Mouse (Mus musculus) cerebral cortex, adult 2 months (tissue): ENCODE data around the gene Erf.

Experiments used
- WGBS: fragments of 180-500 bp; shearing (Covaris S2); methylation state at CpG from one replicate; pipeline ENCODE4 v1.1.7; 2018; 5-methylcytosine and 5-hydroxymethylcytosine counted together

The Erf gene

DNA sequence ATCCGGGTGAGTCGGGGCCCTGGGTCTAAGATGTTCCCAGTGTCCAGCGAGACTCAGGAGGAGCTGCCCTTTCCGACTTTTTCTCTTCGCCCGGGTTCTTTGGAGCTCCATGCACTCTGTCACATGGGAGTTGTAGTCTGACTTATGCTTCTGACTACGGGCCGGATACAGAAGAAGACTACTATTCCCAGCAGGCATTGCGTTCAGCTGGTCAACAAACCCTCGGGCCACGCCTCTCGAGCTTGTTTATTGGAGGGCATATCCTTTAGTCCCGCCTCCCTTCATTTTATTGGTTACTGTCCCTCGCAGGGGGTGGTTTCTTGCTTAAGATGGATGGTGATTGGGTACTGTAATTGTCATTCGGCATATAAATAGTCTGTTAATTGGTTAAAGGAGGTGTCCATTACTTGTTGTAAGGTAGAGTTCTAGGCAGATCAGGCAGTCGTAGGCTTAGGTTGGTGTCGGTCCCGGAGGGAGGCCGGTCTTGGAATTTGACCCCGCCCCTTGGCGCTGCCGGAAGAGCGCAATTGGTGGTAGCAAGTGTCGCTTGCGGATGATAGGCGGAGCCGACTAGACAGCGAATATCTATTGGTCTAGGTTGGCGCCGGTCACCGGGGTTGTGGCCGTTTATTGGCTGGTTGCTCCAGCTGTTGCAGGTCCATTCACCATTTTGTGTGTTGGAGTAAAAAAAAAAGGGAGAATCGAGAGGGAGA lies 17.3 kb upstream of the Erf start:
- under 1% methylated on average over 33 of the region's 33 CpGs for WGBS

DNA sequence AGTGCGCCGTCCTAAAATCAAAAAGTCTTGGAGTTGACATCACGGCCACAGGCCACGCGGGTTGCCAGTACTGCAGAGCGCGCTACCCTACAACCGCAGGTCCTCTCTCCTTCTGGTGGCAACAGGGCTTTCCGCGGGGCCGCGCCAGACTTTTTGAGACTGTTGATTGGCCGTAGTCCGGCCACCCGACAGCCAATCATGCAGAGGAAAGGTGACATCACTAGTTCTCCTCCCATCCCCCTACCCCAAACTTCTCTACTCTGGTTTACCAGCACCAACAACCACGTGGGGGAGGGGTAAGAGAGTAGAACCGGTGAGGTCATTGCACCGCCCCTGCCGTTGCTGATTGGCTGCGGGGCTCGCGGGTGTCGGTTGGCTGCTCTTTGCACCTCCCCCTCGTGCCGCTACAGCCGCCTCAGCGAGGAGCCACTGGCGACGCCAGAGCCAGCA lies 16.8 kb upstream of the Erf start, which contains the start of gene Cic:
Gene Cic (plus strand): TSS at position 404 of the 450 bp plus-strand sequence.
- WGBS = under 1% methylated on average over 29 of the region's 29 CpGs

GRCm38 (mm10) chr7:25266180-25266962 lies 15.8 kb upstream of the Erf start:
- WGBS = 92% methylated on average over 8 of the region's 8 CpGs

DNA sequence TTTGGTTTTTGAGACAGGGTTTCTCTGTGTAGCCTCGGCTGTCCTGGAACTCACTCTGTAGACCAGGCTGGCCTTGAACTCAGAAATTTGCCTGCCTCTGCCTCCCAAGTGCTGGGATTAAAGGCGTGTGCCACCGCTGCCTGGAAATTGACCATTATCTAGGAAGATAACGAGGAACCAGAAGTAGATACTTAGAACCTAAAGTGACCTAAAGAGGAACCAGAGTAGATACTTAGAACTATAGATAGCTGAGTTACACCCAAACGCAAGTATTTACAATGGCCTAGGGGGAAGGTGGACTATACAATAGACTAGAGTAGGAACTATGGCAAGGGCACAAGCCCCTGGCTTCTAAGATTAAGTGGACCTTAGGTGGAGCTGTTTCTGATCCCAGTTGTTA lies 15.2 kb upstream of the Erf start:
- whole genome bisulfite sequencing = 83% methylated on average over 5 of the region's 5 CpGs

DNA sequence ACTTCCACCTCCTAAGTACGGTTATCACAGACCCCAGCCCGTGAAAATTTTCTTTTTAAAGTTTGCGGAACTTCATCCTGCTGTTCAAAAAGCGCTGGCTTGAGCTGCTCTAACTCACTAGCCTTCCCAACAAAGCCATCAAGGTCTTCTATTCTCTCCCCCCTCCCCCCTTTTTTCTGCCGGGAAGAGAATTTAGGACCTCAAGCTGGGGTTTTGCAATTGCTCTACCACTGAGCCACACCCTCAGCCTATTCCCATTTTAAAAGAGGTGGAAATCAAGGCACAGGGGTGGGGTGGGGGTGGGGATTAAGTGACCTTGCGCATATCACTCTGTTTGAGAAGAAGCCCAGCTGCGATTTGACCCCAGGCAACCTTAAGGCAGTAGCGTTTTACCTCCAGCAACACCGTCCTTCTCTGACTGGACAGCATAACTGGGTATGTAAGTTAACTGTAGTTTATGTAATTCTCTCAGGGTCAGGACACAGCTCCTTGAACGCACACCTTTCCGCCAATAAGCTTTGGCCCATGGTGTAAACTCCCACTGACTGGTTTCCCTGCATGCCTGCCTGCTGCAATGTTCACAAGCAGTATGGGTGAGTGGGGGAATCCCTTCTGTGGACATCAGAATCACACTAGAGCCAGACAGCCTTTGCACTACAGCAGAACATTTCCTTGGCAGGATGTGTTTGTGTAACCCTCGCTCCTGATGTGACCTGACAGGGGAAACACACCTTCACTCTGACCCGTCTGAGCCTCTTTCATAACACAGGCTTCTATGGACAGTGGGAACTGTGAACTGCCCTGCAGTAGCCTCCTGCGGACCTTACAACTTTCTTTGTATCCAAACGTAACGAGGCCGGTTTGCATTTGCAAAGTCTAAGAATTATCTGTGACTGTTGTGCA lies 13.7 kb upstream of the Erf start:
- 69% methylated on average over 17 of the region's 17 CpGs for WGBS

DNA sequence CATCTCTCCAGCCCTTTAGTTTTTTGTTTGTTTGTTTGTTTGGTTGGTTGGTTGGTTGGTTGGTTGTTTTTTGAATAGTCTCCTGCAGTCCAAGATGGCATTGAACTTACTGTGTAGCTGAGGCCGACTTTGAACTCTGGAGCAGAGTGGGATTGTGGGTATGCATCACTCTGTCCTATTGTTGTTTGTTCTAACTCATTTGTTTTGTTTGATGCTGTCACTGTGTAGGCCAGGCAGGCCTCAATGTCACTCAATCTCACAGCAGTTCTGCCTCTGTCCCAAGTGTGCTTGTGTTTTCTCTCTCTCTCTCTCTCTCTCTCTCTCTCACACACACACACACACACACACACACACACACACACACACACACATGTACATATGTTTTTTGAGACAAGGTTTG lies 11.3 kb upstream of the Erf start:
- WGBS = 86% methylated on average over 1 of the region's 1 CpGs

DNA sequence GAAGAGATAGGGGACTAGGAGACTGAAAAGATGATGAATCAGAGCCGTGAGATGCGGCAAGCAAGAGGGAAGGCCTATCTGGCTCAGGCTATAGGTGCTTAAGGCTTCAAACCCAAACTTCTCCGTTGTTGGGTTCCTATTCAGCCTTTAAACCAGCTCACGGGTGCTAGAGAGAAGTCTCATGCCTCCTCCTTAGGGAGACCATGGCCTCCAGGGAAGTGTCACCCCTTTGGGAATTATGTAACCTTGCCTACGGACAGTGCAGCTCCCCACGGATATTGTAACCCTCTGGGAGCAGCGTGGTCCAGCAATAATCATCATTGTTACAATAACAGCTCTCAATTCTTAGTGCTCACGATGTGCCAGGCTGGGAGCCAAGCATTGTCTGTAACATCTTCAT lies 1.3 kb upstream of the Erf start:
- 5% methylated on average over 8 of the region's 8 CpGs for WGBS

GRCm38 (mm10) chr7:25251071-25251791 lies 670 bp upstream of the Erf start:
- under 1% methylated on average over 22 of the region's 22 CpGs for WGBS

DNA sequence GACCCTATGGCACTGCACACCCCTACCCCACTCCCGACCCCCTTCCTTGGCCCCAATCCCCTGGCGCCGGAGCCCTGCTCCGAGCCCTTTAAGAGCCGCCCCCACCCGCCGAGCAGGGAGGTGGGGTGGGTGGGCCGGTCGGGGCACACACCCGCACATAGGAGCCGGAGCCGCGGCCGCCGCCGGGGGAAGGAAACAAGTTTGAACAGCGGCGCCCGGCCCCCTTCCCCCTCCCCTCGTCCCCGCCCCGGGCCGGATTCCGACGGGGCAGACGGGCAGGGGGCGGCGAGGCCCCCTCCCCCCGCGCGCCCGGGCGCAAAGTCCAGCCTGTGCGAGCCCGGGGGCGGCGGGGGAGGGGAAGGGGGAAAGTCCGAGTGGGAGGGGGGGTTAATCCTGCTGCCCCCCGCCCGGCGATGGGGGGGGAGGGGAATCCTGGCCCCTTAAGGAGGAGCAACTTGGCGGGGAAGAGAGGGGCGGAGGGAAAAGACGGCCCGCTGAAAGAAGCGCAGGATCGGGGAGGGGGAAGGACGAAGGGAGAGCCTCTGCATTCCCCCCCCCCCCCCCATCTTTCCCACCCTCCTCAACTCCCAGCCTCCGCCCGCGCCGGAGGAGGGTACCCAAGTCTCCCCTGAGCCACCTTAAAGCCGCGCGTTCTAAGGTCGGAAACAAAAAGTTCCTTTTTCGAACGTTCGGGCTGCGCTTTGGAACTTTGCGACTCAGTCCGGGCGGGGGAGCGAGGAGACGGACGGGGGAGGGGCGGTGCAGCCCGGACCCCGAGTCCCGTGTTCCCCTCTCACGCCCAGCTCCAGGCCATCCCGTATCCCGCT lies 1.0 kb downstream of the Erf start:
- WGBS = under 1% methylated on average over 57 of the region's 73 CpGs

DNA sequence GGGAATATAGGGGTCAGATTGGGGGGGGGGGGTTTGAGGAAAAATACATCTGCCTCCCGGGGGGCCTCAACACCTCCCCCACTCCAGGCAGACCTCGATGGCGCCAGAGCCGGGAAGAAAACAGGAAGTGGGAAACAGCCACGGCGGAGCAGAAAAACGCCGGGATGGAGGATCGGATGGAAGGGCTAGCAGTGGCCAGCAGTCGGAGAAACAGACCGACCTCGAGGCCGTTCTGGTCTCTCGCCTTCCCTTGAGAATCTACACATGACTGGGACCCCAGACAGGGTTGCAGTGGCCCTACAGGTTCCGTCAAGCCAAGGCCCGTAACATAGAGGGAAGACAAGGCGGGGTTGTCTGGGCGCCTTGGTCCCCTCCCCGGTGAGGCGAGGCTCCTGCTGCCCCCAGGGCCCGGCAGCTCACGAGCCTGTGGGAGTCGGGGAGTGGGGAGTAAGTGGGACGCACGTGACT lies 1.7 kb downstream of the Erf start:
- WGBS = under 1% methylated on average over 25 of the region's 25 CpGs

GRCm38 (mm10) chr7:25248018-25248647 lies 2.4 kb downstream of the Erf start:
- WGBS = under 1% methylated on average over 18 of the region's 18 CpGs

DNA sequence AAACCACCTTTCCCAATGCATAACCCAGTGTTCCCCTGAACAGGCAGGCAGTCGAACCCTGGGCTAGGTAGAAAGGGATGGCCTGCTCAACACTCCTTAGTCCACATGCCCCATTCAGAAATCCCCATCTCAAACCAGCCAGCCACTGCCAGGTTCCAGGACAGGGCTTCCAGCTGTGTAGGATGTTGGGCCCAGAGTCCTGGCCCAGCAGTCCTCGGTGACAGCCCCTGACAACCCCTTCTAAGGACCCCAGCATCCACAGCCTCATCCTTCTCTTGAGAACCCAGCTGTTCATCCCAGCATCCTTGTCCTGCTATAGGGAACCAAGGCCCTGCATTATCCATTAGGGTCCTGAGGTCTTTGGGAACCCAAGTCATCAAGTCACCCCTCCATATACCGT lies 3.1 kb downstream of the Erf start:
- WGBS = 3% methylated on average over 3 of the region's 3 CpGs

- 2% methylated on average over 4 of the region's 4 CpGs for WGBS
These were observed 3.8 kb downstream of the Erf start for GRCm38 (mm10) chr7:25246759-25247137.

DNA sequence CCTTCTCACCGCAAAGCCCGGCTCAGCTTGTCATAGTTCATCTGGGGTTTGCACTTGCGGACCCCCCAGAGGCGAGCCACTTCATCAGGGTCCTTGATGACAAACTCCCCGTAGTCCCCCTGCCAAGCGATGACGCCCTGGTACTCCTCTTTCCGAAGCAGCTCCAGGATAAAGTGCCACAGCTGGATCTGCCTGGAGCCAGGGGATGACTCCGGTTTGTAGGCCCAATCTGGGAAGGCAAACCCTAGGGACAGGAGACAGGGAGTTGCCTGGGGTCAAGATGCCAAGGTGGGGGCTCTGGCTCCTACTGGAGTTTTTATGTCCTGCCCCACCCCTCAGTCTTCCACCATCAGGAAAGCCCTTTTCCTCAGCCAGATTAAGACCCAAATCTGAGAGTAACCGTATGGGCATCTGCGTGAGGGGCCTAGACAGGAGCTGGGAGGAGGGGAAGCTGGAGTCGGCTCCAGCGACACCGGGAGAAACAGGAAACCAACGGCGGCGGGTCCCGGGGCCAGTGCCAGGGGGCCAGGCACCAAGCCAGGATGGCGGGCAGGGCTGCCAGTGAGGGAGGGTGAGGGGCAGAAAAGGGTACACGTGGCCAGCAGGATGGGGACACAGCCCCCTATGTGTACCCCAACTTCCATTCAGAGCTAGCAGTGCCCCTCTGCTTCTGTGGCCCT lies 4.3 kb downstream of the Erf start:
- 16% methylated on average over 20 of the region's 20 CpGs for WGBS

DNA sequence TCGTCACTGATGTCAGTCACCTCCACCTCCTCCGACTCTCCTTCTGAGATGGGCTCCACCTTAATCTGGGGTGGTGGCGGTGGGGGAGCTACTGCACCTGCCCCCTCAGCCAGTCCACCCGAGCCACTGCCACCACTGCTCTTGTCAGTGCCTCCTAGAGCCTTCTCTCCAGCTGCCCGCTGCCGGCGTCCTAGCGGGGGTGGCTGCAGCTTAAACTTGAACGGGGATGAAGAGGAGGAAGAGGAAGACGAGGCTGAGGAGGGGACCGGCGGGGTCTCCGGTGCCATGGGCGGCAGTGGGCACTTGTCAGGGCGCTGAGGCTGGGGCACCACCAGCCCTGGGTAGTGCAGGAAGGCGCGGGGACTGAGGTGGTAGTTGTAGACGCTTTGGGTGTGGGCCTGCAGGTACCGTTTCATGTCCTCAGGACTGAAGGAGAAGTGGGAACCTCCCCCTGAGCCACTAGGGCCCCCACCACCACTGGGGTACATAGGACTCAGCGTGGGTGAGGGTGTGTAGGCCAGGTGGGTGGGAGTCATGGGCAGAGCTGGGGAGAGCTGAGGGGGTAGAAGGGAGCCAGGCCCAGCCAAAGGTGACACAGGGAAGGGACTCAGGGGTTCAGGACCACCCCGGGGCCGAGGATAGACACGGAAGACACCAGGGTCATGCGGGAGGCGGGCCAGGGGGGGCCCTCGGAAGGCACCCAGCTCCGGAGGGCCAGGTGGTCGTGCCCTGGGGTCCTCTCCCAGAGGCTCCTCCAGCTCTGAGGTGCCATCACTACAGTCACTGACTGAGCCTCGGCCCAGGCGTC lies 5.8 kb downstream of the Erf start:
- WGBS = 57% methylated on average over 30 of the region's 30 CpGs

DNA sequence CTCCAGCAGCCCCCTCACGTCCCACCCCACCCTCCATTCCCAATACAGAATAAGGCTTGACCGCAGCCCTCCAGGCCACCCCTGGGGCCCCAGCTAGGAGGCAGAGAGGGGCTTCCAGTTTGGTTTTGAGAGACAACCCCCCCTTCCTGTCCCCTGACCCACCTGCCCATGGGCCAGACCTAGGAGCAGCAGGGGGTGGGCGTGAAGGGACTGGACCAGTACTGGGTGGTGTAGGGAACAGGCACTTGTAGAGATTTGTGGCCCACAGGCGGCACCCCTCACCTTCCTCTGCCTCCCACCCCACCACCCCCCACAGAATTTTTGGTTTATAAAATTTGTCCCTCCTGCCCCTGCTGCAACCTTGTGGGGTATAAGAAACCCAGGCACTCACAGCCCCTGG lies 7.2 kb downstream of the Erf start:
- 76% methylated on average over 4 of the region's 4 CpGs for WGBS

- 7% methylated on average over 2 of the region's 2 CpGs for WGBS
These were observed 9.5 kb downstream of the Erf start for GRCm38 (mm10) chr7:25241062-25241461.

GRCm38 (mm10) chr7:25240631-25241030 lies 9.9 kb downstream of the Erf start:
- 34% methylated on average over 7 of the region's 7 CpGs for WGBS
